9 mouse cellular contexts compared by ENCODE assay signal in genomic region chr5:114608516-114608915, GRCm38 (mm10). TPM values are rescaled to one million over a fixed set of nuclear protein-coding genes. Genes with fewer than 3 reads are reported as not detected.
A peak's percentile ranks its signal among the peaks of the same experiment; 100 is the strongest.
DNase-seq lines count a peak whose midpoint lies in the region; ATAC-seq and TF ChIP-seq lines count a peak whose summit lies in the region.
"Had no signal": no experiment of that assay in that cellular context is flagged by ENCODE, and none has a peak within 500 bp of the region (broad histone marks: within the 10 kb centered on the region; RNA-seq: fewer than 3 reads in every experiment).

No protein-coding gene starts in this region.

- peaks cover 30% of the 10 kb centered on the region for H3K27me3 ChIP-seq in E14TG2a.4 (ENCODE audit: insufficient read depth, low read length)
- peaks cover 26% of the 10 kb centered on the region for H3K27me3 ChIP-seq in embryonic facial prominence, embryonic 15.5 days
- no peaks in the 10 kb centered on the region for H3K27me3 ChIP-seq in hindbrain, embryonic 11.5 days (ENCODE audit: control insufficient read depth, insufficient read depth, low read length)

- H3K4me1 ChIP-seq in E14TG2a.4 (replicated peaks; ENCODE audit: low read depth, low read length) = peaks cover 76% of the 10 kb centered on the region
- peaks cover 44% of the 10 kb centered on the region for H3K4me1 ChIP-seq in embryonic facial prominence, embryonic 15.5 days
- peaks cover 8% of the 10 kb centered on the region for H3K4me1 ChIP-seq in hindbrain, embryonic 11.5 days (replicated peaks; ENCODE audit: control insufficient read depth, insufficient read depth, low read length)

- H3K4me2 ChIP-seq in embryonic facial prominence, embryonic 15.5 days (replicated peaks) = peak overlapping the region; percentile 24
- H3K4me2 ChIP-seq in hindbrain, embryonic 11.5 days (replicated peaks; ENCODE audit: low read depth, low read length) = no peak overlapping the region
- H3K4me2 ChIP-seq: heart, embryonic 15.5 days had no signal

- no peaks in the 10 kb centered on the region for H3K9me3 ChIP-seq in E14TG2a.4 (ENCODE audit: low read length)
- no peaks in the 10 kb centered on the region for H3K9me3 ChIP-seq in embryonic facial prominence, embryonic 15.5 days (replicated peaks)
- no peaks in the 10 kb centered on the region for H3K9me3 ChIP-seq in hindbrain, embryonic 11.5 days (ENCODE audit: control insufficient read depth, low read length)
- H3K9me3 ChIP-seq: heart, embryonic 15.5 days had no signal

- ATAC-seq in embryonic facial prominence, embryonic 15.5 days (ENCODE audit: insufficient number of reproducible peaks, low FRiP score, low TSS enrichment, low read depth) = no peak
- 0 out of 2 replicates have a peak, but pooled peaks have one; percentile 13 for ATAC-seq in hindbrain, embryonic 11.5 days (ENCODE audit: low FRiP score)
- peak; percentile 68 for ATAC-seq in megakaryocyte progenitor cell, adult 5-6 weeks (replicated peaks; ENCODE audit: poor library complexity)
- ATAC-seq in erythroid progenitor cell, adult 5-6 weeks (replicated peaks; ENCODE audit: low FRiP score, poor library complexity, severe bottlenecking) = no peak

- H3K27ac ChIP-seq in embryonic facial prominence, embryonic 15.5 days (replicated peaks) = no peak overlapping the region
- peak overlapping the region; percentile 56 for H3K27ac ChIP-seq in hindbrain, embryonic 11.5 days (ENCODE audit: low read depth, low read length)
- H3K27ac ChIP-seq: heart, embryonic 15.5 days had no signal

- peak; percentile 84 for DNase-seq in adrenal gland, postnatal 25 days
- peak; percentile 88 for DNase-seq in hindbrain, embryonic 11.5 days (ENCODE audit: low spot score)
- peak; percentile 53 for DNase-seq in left cerebral cortex, adult 11 months (ENCODE audit: low spot score)
- DNase-seq in right cerebral cortex, postnatal 4 days = peak; percentile 96

- 6% methylated on average over 12 of the region's 12 CpGs for WGBS in embryonic facial prominence, embryonic 15.5 days
- WGBS in hindbrain, embryonic 11.5 days = 6% methylated on average over 12 of the region's 12 CpGs

- no peak overlapping the region for H3K4me3 ChIP-seq in E14TG2a.4 (replicated peaks; ENCODE audit: low read length)
- H3K4me3 ChIP-seq in embryonic facial prominence, embryonic 15.5 days (replicated peaks) = no peak overlapping the region
- H3K4me3 ChIP-seq in hindbrain, embryonic 11.5 days (ENCODE audit: low read depth, low read length) = no peak overlapping the region
- H3K4me3 ChIP-seq: heart, embryonic 15.5 days had no signal

- no peak overlapping the region for H3K9ac ChIP-seq in embryonic facial prominence, embryonic 15.5 days
- no peak overlapping the region for H3K9ac ChIP-seq in hindbrain, embryonic 11.5 days (ENCODE audit: low read depth, low read length)
- H3K9ac ChIP-seq: heart, embryonic 15.5 days had no signal

- TF ChIP-seq CTCF in E14TG2a.4 (conservative IDR thresholded peaks at IDR 0.05; ENCODE audit: low read length) = peak; percentile 97

- H3K36me3 ChIP-seq in E14TG2a.4 (ENCODE audit: insufficient read depth, low read length) = no peaks in the 10 kb centered on the region
- H3K36me3 ChIP-seq in embryonic facial prominence, embryonic 15.5 days = no peaks in the 10 kb centered on the region
- H3K36me3 ChIP-seq in hindbrain, embryonic 11.5 days (ENCODE audit: control insufficient read depth, insufficient read depth, low read length) = no peaks in the 10 kb centered on the region
- H3K36me3 ChIP-seq: heart, embryonic 15.5 days had no signal

RNA-seq across cellular contexts. Expression of gene Fam222a, which starts 40.7 kb away (rescaled TPM):
- 26.9 and 39.8 TPM in 2 replicates for total RNA-seq in adrenal gland, postnatal 25 days (2021)
- polyA plus RNA-seq in embryonic facial prominence, embryonic 15.5 days (2015; fragmentation: Nextera tagmentation; extraction: Ambion mirVana) = 1.5 and 1.9 TPM in 2 replicates
- 4.8 and 6.5 TPM in 2 replicates for polyA plus RNA-seq in hindbrain, embryonic 11.5 days (2014; fragmentation: Nextera tagmentation; extraction: Ambion mirVana)
- 0.47 and 0.88 TPM in 2 replicates for total RNA-seq in megakaryocyte progenitor cell, adult 5-6 weeks (2015)
- total RNA-seq in megakaryocyte progenitor cell, adult 5-6 weeks (2017) = 0.04 TPM in 1 of 2 replicates, not detected in the other
- total RNA-seq in erythroid progenitor cell, adult 5-6 weeks (2015; ENCODE audit: low replicate concordance) = 2.9 TPM in 1 of 2 replicates, not detected in the other
- total RNA-seq in erythroid progenitor cell, adult 5-6 weeks (2017; ENCODE audit: low replicate concordance) = 0.39 TPM in 1 of 2 replicates, not detected in the other

RNA-seq across cellular contexts. Expression of gene Trpv4, which starts 49.7 kb away (rescaled TPM):
- total RNA-seq in adrenal gland, postnatal 25 days (2021) = 1.2 and 1.3 TPM in 2 replicates
- polyA plus RNA-seq in embryonic facial prominence, embryonic 15.5 days (2015; fragmentation: Nextera tagmentation; extraction: Ambion mirVana) = 14.6 and 15.0 TPM in 2 replicates
- 0.38 and 0.85 TPM in 2 replicates for polyA plus RNA-seq in hindbrain, embryonic 11.5 days (2014; fragmentation: Nextera tagmentation; extraction: Ambion mirVana)
- 0.15 and 0.25 TPM in 2 replicates for total RNA-seq in megakaryocyte progenitor cell, adult 5-6 weeks (2015)
- 0.17 TPM in 1 of 2 replicates, not detected in the other for total RNA-seq in megakaryocyte progenitor cell, adult 5-6 weeks (2017)
- not detected in 2 replicates for total RNA-seq in erythroid progenitor cell, adult 5-6 weeks (2015; ENCODE audit: low replicate concordance)
- total RNA-seq in erythroid progenitor cell, adult 5-6 weeks (2017; ENCODE audit: low replicate concordance) = 1.5 TPM in 1 of 2 replicates, not detected in the other

Comparison
In these comparisons a context has a peak if more than half of its experiments do, and no peak if none do; other contexts are left out.
1. ATAC-seq: peak in hindbrain, embryonic 11.5 days (single experiment) and megakaryocyte progenitor cell, adult 5-6 weeks (single experiment); none in embryonic facial prominence, embryonic 15.5 days (single experiment) and erythroid progenitor cell, adult 5-6 weeks (single experiment).
2. Peak in every context shown above with its lines, with median percentiles within 50 percentile points of each other: DNase-seq.